Mouse (Mus musculus) erythroblast, adult 5-6 weeks (primary cell): ENCODE results near the gene Bid. TPM values are rescaled to one million over a fixed set of nuclear protein-coding genes. Genes with fewer than 3 reads are reported as not detected.
"Not testable (repeated sequence)": the region's sequence is repeated elsewhere in the genome, so short reads cannot be mapped to it uniquely, and the experiment has no call there.

Experiments
- ATAC-seq: replicated peaks from 2 replicates; pipeline ENCODE4 v1.8.0; 2016; ENCODE audit warnings: moderate number of reproducible peaks, mild to moderate bottlenecking, moderate TSS enrichment, inconsistent platforms; ENCODE audit not compliant: poor library complexity, low FRiP score, severe bottlenecking
- total RNA-seq, 2 experiments: library from RNA; stranded (forward) in 1 of 2; stranded (reverse) in 1 of 2; fragments of 150-400 nt in 1 of 2; fragments of 200-764, 138-1000 nt in 1 of 2; gene quantifications; 2 replicates each; pipeline versions ENCODE4 v1.2.3 to v1.2.4; 2015 to 2017; ENCODE audit warnings: low replicate concordance in 2 of 2

The Bid gene
- total RNA-seq, 2 experiments from 2014 or later = 9.9 to 19.6 TPM

DNA sequence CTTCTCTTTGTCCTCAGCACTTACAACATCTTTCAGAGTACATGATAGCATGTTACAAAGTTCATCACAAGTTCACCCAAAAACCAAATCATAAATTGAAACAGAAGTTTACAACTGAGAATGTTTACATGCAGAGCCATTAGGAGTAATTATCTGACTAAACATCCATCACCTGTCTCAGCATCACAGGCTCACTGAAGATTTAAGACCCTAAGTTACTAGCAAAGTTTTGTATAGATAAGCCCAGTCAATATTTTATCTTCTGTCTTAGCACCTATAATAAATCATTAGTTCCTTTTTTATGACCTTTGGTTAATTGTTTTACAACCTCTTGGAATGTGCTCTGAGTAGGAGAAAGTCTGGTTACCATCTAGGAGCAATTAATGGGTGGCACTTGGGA, 65.9 kb downstream of the Bid start:
- not testable (repeated sequence) for ATAC-seq

Other genes with a start within 250 kb of the Bid start
- gene Slc25a18, start 143.3 kb downstream of the Bid start, total RNA-seq (2015; ENCODE audit: low replicate concordance) = not detected in 2 replicates
- 0.26 TPM in 1 of 2 replicates, not detected in the other for gene Slc25a18, start 143.3 kb downstream of the Bid start, total RNA-seq (2017; ENCODE audit: low replicate concordance)
- 131 and 140 TPM in 2 replicates for gene Atp6v1e1, start 94.1 kb downstream of the Bid start, total RNA-seq (2015; ENCODE audit: low replicate concordance)
- gene Atp6v1e1, start 94.1 kb downstream of the Bid start, total RNA-seq (2017; ENCODE audit: low replicate concordance) = 234 and 332 TPM in 2 replicates
- 20.9 and 27.0 TPM in 2 replicates for gene Bcl2l13, start 80.6 kb downstream of the Bid start, total RNA-seq (2015; ENCODE audit: low replicate concordance)
- 38.6 and 38.7 TPM in 2 replicates for gene Bcl2l13, start 80.6 kb downstream of the Bid start, total RNA-seq (2017; ENCODE audit: low replicate concordance)
- gene Mical3, start 214.1 kb upstream of the Bid start, total RNA-seq (2015; ENCODE audit: low replicate concordance) = 99.0 and 127 TPM in 2 replicates
- gene Mical3, start 214.1 kb upstream of the Bid start, total RNA-seq (2017; ENCODE audit: low replicate concordance) = 133 and 258 TPM in 2 replicates